Mouse (Mus musculus) embryonic fibroblast, embryonic 13.5 days (primary cell): ENCODE results near the gene Usp16.

Experiments
- CTCF ChIP-seq: IDR thresholded peaks from 2 replicates; pipeline ENCODE4 v1.5.1; 2011; ENCODE audit warnings: mild to moderate bottlenecking, control low read depth, low read length, moderate library complexity, borderline replicate concordance; ENCODE audit not compliant: insufficient read depth
- POLR2A ChIP-seq: IDR thresholded peaks from 2 replicates; pipeline ENCODE4 v1.6.1; 2011; ENCODE audit warnings: low read depth, mild to moderate bottlenecking, control low read depth, low read length, moderate library complexity

DNA sequence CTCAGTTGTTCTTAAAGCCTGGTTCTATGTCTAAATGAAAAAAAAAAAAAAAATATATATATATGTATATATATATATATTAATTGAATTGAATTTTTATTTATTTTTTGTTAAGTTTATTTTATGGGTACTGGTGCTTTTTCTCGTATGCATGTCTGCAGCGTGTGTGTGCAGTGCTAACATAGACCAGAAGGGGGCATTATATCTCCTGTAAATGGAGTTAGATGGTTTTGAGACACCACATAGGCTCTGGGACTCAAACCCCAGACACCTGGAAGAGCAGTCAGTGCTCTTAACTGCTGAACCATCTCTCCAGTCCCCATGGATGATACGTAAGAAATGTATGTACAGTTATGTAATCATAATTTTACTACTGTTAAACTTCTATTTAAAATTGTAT, 4.2 kb downstream of the Usp16 start:
- TF ChIP-seq CTCF (no peak), POLR2A (no peak)
